Mouse (Mus musculus) left cerebral cortex, postnatal 25 days (tissue): Measurements from ENCODE around the gene Pck2. TPM values are rescaled to one million over a fixed set of nuclear protein-coding genes. Genes with fewer than 3 reads are reported as not detected.

Experiments used
- DNase-seq, 2 experiments: peaks; one replicate each; pipeline ENCODE4 v3.0.0; 2022; ENCODE audit warnings: low spot score in 2 of 2, mixed read lengths in 1 of 2
- intact Hi-C: fragments of 180-260 bp; cut with DNase I; formaldehyde crosslinking; loops from one replicate; pipeline ENCODE4 v1.15.1; 2025
- total RNA-seq, 2 experiments: library from RNA; stranded (reverse); gene quantifications; 2 replicates each; pipeline ENCODE4 v1.2.3; 2021

Pck2 gene
- 10 to 100 TPM; 20.2 to 25.3 TPM for total RNA-seq

GRCm38 (mm10) chr14:55540067-55540786 is at the start of gene Pck2:
Gene Pck2 (plus strand): TSS chr14:55540266.
- peak; percentile 76 to 79 for DNase-seq
- intact Hi-C loops: no loop called here

GRCm38 (mm10) chr14:55490361-55491201 is 49.5 kb upstream of the Pck2 start, which contains the start of gene Carmil3:
Gene Carmil3 (plus strand): TSS chr14:55490651.
- intact Hi-C loops: no loop called here
- peak; percentile 87 to 89 for DNase-seq

- intact Hi-C loops: no loop called here
- DNase-seq: peak; percentile 54 to 67
Observed at GRCm38 (mm10) chr14:55491291-55491833, 48.7 kb upstream of the Pck2 start.

GRCm38 (mm10) chr14:55492103-55492502 is 48.0 kb upstream of the Pck2 start:
- intact Hi-C loops: no loop called here
- peak; percentile 34 to 51 for DNase-seq

- intact Hi-C loops: loop anchor here (2.0 kb wide), 1 partner anchor 61 kb away; no protein-coding TSS in a partner anchor
- no peak for DNase-seq
Observed at GRCm38 (mm10) chr14:55495509-55496240, 44.4 kb upstream of the Pck2 start.

- DNase-seq: no peak
- intact Hi-C loops: loop anchor here (1.0 to 2.0 kb wide), 2 partner anchors 31 to 60 kb away; no protein-coding TSS in a partner anchor
Observed at GRCm38 (mm10) chr14:55496761-55497448, 43.2 kb upstream of the Pck2 start.

GRCm38 (mm10) chr14:55497449-55497821 is 42.6 kb upstream of the Pck2 start:
- intact Hi-C loops: loop anchor here (1.0 to 2.0 kb wide), 2 partner anchors 31 to 59 kb away; no protein-coding TSS in a partner anchor
- DNase-seq: peak; percentile 74 to 79

- intact Hi-C loops: no loop called here
- no peak for DNase-seq
Observed at GRCm38 (mm10) chr14:55505612-55506011, 34.5 kb upstream of the Pck2 start.

GRCm38 (mm10) chr14:55507801-55508200 is 32.3 kb upstream of the Pck2 start:
- DNase-seq: no peak

GRCm38 (mm10) chr14:55509540-55509939 is 30.5 kb upstream of the Pck2 start:
- intact Hi-C loops: no loop called here
- DNase-seq: no peak

More at GRCm38 (mm10) chr14:55507801-55508200, 32.3 kb upstream of the Pck2 start:
- intact Hi-C loops: no loop called here

- intact Hi-C loops: loop anchor here (1.0 kb wide), 1 partner anchor 8 kb away; no protein-coding TSS in a partner anchor
- peak; percentile 67 to 79 for DNase-seq
Observed at GRCm38 (mm10) chr14:55510125-55510731, 29.8 kb upstream of the Pck2 start, which contains the start of gene Cpne6. Gene Cpne6 (plus strand): TSS chr14:55510445.

GRCm38 (mm10) chr14:55511037-55511436 is 29.0 kb upstream of the Pck2 start:
- intact Hi-C loops: no loop called here
- peak; percentile 71 to 83 for DNase-seq

GRCm38 (mm10) chr14:55513927-55514326 is 26.1 kb upstream of the Pck2 start:
- DNase-seq: no peak
- intact Hi-C loops: no loop called here

GRCm38 (mm10) chr14:55515846-55516245 is 24.2 kb upstream of the Pck2 start:
- intact Hi-C loops: loop anchor here (5.0 kb wide), 1 partner anchor 399 kb away; the partner anchor contains the start of gene Jph4

GRCm38 (mm10) chr14:55518897-55519296 is 21.2 kb upstream of the Pck2 start:
- intact Hi-C loops: loop anchor here (1.0 to 5.0 kb wide), 2 partner anchors 9 to 402 kb away; partner anchors contain the start of genes Cpne6 and Jph4
- peak; percentile 65 to 92 for DNase-seq

More at GRCm38 (mm10) chr14:55515846-55516245, 24.2 kb upstream of the Pck2 start:
- DNase-seq: no peak

- peak in 1 of 2 experiments; percentile 30 for DNase-seq
- intact Hi-C loops: loop anchor here (5.0 kb wide), 1 partner anchor 402 kb away; the partner anchor contains the start of gene Jph4
Observed at GRCm38 (mm10) chr14:55519604-55520003, 20.5 kb upstream of the Pck2 start.

- DNase-seq: peak; percentile 39 to 61
- intact Hi-C loops: no loop called here
Observed at GRCm38 (mm10) chr14:55520451-55521361, 19.4 kb upstream of the Pck2 start.
